Mouse (Mus musculus) neural tube, embryonic 14.5 days (tissue): ENCODE results near the gene Slc6a14. TPM values are rescaled to one million over a fixed set of nuclear protein-coding genes. Genes with fewer than 3 reads are reported as not detected.

Experiments used
- polyA plus RNA-seq: library from polyadenylated mRNA; unstranded; fragments of >200 nt; fragmentation: Nextera tagmentation; extraction: Ambion mirVana; gene quantifications from 2 replicates; pipeline ENCODE4 v1.2.1, GENCODE M21; 2014

Slc6a14 gene
- polyA plus RNA-seq, 1 experiment from 2014 or later: not detected

Other genes with a start within 250 kb of the Slc6a14 start
- 7.2 and 8.3 TPM in 2 replicates for gene Agtr2, start 230.4 kb upstream of the Slc6a14 start, polyA plus RNA-seq
- gene Gm28269, start 30.2 kb downstream of the Slc6a14 start, polyA plus RNA-seq: not detected in 2 replicates